Mouse (Mus musculus): ENCODE results near the gene Urb2. TPM values are rescaled to one million over a fixed set of nuclear protein-coding genes. Genes with fewer than 3 reads are reported as not detected.

Urb2 gene
- 1 to 10 TPM; 5.4 to 6.1 TPM for total RNA-seq (2021)

GRCm38 (mm10) chr8:124021237-124022227, at the start of gene Urb2, which contains the start of gene Taf5l:
Gene Urb2, plus strand, starts transcription at chr8:124021508.
Gene Taf5l, minus strand, starts transcription at chr8:124021397.
- intact Hi-C loops (cut with DNase I) = loop anchor here (2.0 kb wide), 1 partner anchor 37 kb away; no protein-coding TSS in a partner anchor
- peak; percentile 85 for DNase-seq (ENCODE audit: low spot score)

GRCm38 (mm10) chr8:123973495-123973894, 47.8 kb upstream of the Urb2 start:
- intact Hi-C loops (cut with DNase I) = no loop called here
- DNase-seq (ENCODE audit: low spot score) = no peak

GRCm38 (mm10) chr8:123977499-123977898, 43.8 kb upstream of the Urb2 start:
- no peak for DNase-seq (ENCODE audit: low spot score)
- intact Hi-C loops (cut with DNase I) = no loop called here

DNA sequence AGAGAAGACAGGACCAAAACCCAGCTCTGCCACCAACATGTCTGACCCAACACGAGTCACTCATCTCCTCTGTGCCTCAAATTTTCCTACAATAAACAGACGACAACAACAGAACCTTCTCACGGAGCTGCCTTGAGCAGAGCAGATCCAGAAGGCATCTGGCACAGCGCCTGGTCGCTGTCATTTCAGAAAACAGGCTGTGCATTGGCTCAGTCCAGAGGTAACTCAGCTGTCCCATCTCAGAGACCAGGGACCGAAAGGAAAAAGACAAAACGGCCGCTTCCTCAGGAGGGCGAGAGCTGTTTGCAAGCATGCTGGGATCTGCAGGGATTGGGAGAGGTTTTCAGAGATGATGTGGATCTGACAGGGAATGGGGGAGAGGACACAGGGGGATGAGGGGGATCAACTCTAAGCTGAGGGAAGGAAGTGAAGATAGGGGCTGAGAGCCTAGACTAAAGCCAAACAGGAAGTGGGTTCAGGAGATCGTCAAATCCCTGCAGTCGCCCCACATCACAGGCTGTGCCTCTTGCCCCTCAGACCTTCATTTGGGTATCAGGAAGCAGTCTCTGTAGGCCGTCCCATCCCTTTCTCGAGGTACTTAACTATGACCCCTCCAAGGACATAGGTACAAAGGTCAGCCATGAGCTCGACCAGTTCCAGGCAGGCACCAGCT, 43.0 kb upstream of the Urb2 start:
- no peak for DNase-seq (ENCODE audit: low spot score)

DNA sequence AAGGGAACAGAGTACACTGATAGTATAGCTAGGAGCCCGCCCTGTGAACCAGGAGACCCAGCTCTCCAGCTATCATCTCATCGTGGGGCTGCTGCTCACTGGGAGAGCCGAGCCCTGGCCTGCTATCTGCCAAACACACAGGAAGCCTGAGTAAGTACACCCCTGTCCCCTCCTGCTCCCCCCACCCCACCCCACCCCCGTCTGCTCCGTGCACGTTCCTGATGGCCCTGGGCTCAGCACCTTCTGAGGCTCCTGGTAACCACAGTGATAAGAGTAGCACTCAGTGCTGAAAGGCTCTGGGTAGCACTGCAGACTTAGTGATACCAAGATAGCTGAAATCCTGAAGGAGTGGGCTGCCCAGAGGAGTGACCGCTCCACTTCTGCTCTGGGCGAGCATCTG, 42.4 kb upstream of the Urb2 start:
- DNase-seq (ENCODE audit: low spot score) = no peak
- intact Hi-C loops (cut with DNase I) = loop anchor here (2.0 kb wide), 1 partner anchor 30 kb away; the partner anchor contains the start of gene Nup133

More for the DNA sequence above, 43.0 kb upstream of the Urb2 start:
- intact Hi-C loops (cut with DNase I) = loop anchor here (2.0 kb wide), 1 partner anchor 30 kb away; the partner anchor contains the start of gene Nup133

DNA sequence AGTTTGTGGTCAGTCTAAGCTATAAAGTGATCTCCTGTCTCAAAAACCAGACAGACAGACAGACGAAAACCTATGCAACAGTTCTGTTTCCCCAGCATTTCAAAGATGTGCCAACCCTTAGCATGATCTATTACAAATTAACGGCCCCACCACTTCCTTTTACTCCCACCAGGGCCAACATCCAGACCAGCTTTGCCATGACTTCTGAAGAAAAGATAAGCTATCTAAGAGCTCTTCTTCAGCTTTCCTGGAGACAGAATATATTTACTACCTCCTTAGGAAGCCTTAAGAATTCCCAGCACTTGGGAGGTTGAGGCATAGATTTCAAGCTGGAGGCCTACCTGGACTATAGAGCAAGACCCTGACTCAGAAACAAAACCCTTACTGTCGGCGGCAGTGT, 41.1 kb upstream of the Urb2 start:
- DNase-seq (ENCODE audit: low spot score) = no peak
- intact Hi-C loops (cut with DNase I) = no loop called here

DNA sequence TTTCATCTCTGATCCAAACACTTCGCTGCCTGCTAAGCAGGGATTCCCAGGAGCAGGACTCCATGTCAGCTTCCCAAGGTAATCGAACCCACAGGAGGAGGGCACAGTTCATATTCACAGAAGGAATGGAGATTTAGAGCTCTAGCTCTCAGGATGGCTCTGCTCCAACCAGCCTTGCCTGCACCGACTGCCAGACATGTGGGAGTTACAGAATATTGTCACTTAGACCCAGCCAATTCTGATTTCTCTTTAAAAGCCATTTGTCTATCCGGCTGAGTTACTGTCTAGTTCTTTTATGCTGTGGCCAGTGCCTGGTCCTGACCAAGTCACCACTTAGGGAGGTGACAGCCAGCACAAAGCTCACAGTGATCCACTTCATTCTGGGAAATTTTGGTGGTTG, 39.6 kb upstream of the Urb2 start:
- no peak for DNase-seq (ENCODE audit: low spot score)

GRCm38 (mm10) chr8:123982291-123982793, 39.0 kb upstream of the Urb2 start:
- no peak for DNase-seq (ENCODE audit: low spot score)
- intact Hi-C loops (cut with DNase I) = no loop called here

More for the DNA sequence above, 39.6 kb upstream of the Urb2 start:
- intact Hi-C loops (cut with DNase I) = no loop called here

- intact Hi-C loops (cut with DNase I) = no loop called here
- peak; percentile 89 for DNase-seq (ENCODE audit: low spot score)
These were observed 38.4 kb upstream of the Urb2 start, which contains the start of gene Abcb10 for GRCm38 (mm10) chr8:123982826-123983400. Gene Abcb10, minus strand, starts transcription at chr8:123983122.

DNA sequence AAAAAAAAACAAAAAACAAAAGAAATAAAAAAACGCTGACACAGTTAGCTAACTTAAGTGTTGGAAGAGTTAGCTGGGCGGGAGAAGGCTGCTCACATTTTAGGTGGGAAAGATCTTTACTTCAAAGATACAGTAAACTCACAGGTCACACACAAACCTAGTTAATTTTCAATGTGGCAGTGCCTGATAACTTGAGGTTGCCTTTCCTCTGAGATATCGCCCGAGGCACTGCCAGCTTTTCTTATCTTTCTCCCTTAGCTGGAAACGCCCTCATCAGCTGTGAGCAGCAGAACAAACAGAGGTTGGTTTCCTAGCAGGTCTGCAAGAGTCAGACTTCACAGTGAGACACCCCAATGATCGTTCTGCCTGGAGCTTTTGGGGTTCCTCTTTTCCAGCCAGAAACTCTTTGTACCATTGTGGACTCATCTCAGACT, 32.7 kb upstream of the Urb2 start:
- DNase-seq (ENCODE audit: low spot score) = no peak
- intact Hi-C loops (cut with DNase I) = no loop called here

DNA sequence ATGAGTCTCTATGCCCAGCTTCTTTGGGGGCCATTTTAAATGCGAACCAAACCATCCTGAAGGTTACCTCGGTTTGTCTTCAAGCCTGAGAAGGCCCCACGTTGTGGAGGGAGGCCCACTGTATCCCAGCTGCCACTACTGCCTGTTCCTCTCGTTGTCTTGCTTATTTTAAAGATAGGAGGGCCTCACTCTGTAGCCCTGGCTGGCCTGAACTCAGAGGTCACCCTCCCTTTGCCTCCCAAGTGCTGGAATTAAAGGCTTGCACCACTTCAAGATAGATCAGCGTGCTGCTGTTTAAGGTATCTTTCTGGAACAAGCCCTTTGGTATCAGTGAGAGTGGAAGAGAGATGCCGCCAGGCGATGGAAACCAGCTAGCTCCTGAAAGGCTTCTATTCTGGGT, 32.2 kb upstream of the Urb2 start:
- intact Hi-C loops (cut with DNase I) = no loop called here
- DNase-seq (ENCODE audit: low spot score) = no peak

DNA sequence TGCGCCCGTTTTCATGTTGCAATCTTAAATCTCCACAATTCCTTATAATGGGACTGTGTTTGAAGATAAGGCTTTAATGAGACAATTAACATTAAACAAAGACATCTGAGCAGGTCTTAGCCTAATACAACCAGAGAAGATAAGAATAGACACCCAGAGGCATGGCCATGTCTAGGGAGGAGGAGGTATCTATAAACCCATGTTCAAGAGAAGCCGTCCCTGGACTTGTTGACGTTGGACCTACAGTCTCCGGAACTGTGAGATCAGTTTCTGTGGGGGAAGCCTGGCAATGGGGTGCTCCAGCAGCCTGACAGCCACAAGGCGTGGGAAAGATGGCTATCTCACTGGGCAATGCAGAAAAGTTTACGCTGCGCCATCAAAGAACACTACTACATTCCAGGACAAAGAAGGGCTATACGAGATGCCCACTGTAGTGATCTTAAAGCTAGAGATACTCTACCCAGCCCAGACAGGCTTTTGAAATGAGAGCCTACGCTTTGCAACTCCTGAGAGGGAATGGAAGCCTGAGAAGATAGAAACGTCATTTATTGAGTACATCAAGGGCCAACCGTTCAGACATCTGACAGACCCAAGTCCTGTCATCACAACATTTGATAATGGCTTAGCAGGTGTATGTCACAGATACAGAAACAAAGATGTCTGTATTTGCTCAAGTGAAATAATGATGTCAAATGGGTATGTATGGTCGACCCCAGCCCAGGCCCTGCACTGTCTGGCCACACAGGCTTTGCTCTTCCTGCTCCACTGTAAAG, 30.8 kb upstream of the Urb2 start:
- intact Hi-C loops (cut with DNase I) = no loop called here
- no peak for DNase-seq (ENCODE audit: low spot score)

DNA sequence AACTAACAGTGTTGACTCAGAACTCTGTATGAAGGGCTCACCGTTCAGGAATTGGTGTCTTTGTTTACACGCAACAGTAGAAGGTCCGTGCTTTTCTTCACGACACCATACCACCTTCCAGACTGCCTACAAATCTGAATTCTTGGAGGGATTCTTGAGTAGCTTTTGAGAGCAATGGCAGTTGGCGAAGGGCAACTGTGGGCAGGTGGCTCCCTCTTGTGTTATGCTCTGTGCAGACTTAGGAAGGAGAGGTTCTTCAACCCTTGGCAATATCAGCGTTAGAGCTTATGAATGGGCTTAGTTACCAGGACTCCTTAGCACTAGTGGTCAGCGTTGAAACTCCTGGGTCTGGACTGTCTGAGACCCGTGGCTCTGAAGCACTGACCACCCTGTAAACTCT, 28.7 kb upstream of the Urb2 start:
- no peak for DNase-seq (ENCODE audit: low spot score)
- intact Hi-C loops (cut with DNase I) = no loop called here

- no peak for DNase-seq (ENCODE audit: low spot score)
- intact Hi-C loops (cut with DNase I) = no loop called here
These were observed 27.7 kb upstream of the Urb2 start for GRCm38 (mm10) chr8:123993597-123993996.

GRCm38 (mm10) chr8:123993997-123994396, 27.3 kb upstream of the Urb2 start:
- DNase-seq (ENCODE audit: low spot score) = no peak
- intact Hi-C loops (cut with DNase I) = no loop called here

GRCm38 (mm10) chr8:123999568-123999967, 21.7 kb upstream of the Urb2 start:
- no peak for DNase-seq (ENCODE audit: low spot score)
- intact Hi-C loops (cut with DNase I) = no loop called here

- DNase-seq (ENCODE audit: low spot score) = no peak
- intact Hi-C loops (cut with DNase I) = no loop called here
These were observed 18.7 kb upstream of the Urb2 start for GRCm38 (mm10) chr8:124002546-124003108.

GRCm38 (mm10) chr8:124007829-124008228, 13.5 kb upstream of the Urb2 start:
- no peak for DNase-seq (ENCODE audit: low spot score)
- intact Hi-C loops (cut with DNase I) = no loop called here

DNA sequence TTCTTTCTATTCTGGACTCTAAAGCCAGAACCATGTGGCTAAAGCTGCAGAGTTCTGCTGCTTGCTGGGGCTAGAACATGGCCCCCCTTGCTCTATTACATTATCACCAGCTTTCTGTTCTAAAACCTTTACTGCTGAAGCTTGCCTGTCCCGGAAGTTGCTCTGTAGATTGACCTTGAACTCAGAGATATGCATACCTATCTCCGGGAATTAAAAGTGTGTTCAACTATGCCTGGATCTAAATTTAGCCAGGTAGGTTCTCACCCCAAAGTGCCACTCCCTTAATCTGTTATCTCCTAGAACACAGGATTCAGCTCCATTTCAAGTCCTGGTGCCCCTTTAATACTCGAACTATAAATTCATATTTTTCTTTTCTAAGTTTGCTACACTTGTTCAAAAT, 9.7 kb upstream of the Urb2 start:
- no peak for DNase-seq (ENCODE audit: low spot score)
- intact Hi-C loops (cut with DNase I) = no loop called here

Data from heart, postnatal 25 days (tissue).